Mouse (Mus musculus) splenic B cell, adult 2 months (primary cell): ENCODE results near the gene Mgme1.

Source experiments
- DNase-seq: peaks from one replicate; pipeline ENCODE4 v3.0.0-alpha.2; 2011; ENCODE audit warnings: low read depth, low spot score
- H3K27me3 ChIP-seq: 2 replicates; pipeline ENCODE4 v1.6.1; 2012; ENCODE audit warnings: mild to moderate bottlenecking, low read length, moderate library complexity, mixed read lengths; ENCODE audit not compliant: control insufficient read depth, poor library complexity, insufficient read depth, severe bottlenecking
- H3K36me3 ChIP-seq: 2 replicates; pipeline ENCODE4 v1.6.1; 2012; ENCODE audit warnings: mild to moderate bottlenecking, low read length, moderate library complexity, mixed read lengths; ENCODE audit not compliant: control insufficient read depth, poor library complexity, insufficient read depth, severe bottlenecking

The Mgme1 gene

DNA sequence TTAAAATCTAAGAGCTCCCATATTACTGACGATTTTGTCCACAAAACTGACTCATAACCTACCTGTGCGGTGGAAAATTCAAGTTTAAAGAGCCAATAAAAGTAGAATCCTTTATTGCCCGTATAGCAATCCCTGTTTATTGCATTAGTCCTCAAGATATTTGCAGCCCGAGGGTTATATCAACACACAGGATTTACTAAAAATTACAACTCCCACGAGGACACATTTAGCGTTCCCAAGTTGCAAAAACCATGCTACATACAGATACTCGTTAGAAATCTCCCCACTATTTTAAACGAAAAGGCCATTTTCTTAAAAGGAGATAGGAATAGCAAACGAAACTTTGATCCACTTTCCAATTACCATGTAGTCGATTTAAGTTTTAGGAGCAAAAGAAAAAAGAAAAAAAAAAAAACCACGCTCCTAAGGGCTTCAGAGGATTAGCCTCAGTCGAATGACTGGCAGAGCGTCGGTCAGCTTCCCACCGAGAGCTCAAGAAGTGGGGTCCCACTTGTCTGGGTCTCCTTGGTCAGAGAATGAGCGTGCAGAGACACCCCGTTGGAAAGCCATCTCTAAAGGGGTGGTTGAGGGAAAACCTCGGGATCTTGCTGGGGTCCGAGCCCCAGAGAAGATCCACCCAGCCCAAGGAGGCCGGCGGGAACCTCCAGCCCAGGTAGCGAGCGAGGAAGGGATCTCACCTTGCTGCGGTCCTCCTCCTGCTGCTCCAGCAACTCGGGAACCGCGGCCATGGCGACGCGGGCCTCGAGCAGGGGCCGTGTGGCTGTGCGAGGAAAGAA is 586 bp upstream of the Mgme1 start:
- no peak for DNase-seq
- Histone ChIP-seq H3K27me3 (no peaks in the 10 kb centered on the region), H3K36me3 (0 out of 2 replicates have a peak, but pooled peaks cover 6% of the 10 kb centered on the region)

- no peak for DNase-seq
- H3K27me3 ChIP-seq = no peaks in the 10 kb centered on the region
- H3K36me3 ChIP-seq = 0 out of 2 replicates have a peak, but pooled peaks cover 2% of the 10 kb centered on the region
These were observed 1.6 kb downstream of the Mgme1 start for GRCm38 (mm10) chr2:144272088-144272487.

GRCm38 (mm10) chr2:144274741-144275140 is 4.3 kb downstream of the Mgme1 start:
- 0 out of 2 replicates have a peak, but pooled peaks cover 2% of the 10 kb centered on the region for H3K36me3 ChIP-seq
- no peaks in the 10 kb centered on the region for H3K27me3 ChIP-seq
- DNase-seq = no peak

- peaks cover 3% of the 10 kb centered on the region; the same call in 1 of the 2 replicates for H3K36me3 ChIP-seq
- no peaks in the 10 kb centered on the region for H3K27me3 ChIP-seq
- DNase-seq = no peak
These were observed 6.4 kb downstream of the Mgme1 start for GRCm38 (mm10) chr2:144276885-144277284.

GRCm38 (mm10) chr2:144279742-144280141 is 9.3 kb downstream of the Mgme1 start:
- no peaks in the 10 kb centered on the region for H3K27me3 ChIP-seq
- DNase-seq = no peak
- peaks cover 3% of the 10 kb centered on the region; the same call in 1 of the 2 replicates for H3K36me3 ChIP-seq

- H3K27me3 ChIP-seq = no peaks in the 10 kb centered on the region
- no peak for DNase-seq
- peaks cover 3% of the 10 kb centered on the region; the same call in 1 of the 2 replicates for H3K36me3 ChIP-seq
These were observed 10.1 kb downstream of the Mgme1 start for GRCm38 (mm10) chr2:144280568-144280967.

GRCm38 (mm10) chr2:144281417-144281816 is 11.0 kb downstream of the Mgme1 start:
- H3K27me3 ChIP-seq = no peaks in the 10 kb centered on the region
- DNase-seq = no peak
- peaks cover 3% of the 10 kb centered on the region; the same call in 1 of the 2 replicates for H3K36me3 ChIP-seq

GRCm38 (mm10) chr2:144290321-144290720 is 19.9 kb downstream of the Mgme1 start:
- no peaks in the 10 kb centered on the region for H3K36me3 ChIP-seq
- H3K27me3 ChIP-seq = no peaks in the 10 kb centered on the region
- DNase-seq = no peak

- H3K27me3 ChIP-seq = no peaks in the 10 kb centered on the region
- no peaks in the 10 kb centered on the region for H3K36me3 ChIP-seq
- no peak for DNase-seq
These were observed 21.3 kb downstream of the Mgme1 start for GRCm38 (mm10) chr2:144291600-144292305.

DNA sequence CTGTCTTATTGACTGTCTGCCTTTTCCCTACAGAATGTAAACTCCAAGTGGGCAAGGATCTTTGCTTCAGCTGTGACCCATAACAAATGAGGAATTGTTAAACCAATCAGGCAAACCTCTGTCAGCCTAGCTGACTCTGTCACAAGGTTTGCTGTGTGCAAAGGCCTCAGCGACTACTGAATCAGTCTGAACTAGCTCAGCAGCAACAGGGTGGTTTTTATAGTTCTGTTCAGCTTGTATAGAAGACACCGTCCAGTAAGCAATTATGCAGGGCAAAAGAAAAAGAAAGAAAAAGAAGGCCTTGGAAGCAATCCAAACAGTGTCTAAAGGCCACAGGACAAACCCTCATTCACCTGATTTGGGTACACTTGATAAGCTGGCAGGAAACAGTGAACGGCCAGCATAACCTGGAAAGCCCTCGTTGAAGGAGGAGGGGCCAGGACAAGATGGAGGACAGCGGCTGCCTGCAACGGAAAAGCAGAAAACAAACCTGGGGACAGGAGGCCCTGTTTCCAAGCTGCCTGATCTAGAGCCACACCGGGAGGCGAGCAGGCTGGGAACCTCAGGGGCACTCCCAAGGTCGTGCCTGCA is 24.8 kb downstream of the Mgme1 start:
- no peaks in the 10 kb centered on the region for H3K27me3 ChIP-seq

DNA sequence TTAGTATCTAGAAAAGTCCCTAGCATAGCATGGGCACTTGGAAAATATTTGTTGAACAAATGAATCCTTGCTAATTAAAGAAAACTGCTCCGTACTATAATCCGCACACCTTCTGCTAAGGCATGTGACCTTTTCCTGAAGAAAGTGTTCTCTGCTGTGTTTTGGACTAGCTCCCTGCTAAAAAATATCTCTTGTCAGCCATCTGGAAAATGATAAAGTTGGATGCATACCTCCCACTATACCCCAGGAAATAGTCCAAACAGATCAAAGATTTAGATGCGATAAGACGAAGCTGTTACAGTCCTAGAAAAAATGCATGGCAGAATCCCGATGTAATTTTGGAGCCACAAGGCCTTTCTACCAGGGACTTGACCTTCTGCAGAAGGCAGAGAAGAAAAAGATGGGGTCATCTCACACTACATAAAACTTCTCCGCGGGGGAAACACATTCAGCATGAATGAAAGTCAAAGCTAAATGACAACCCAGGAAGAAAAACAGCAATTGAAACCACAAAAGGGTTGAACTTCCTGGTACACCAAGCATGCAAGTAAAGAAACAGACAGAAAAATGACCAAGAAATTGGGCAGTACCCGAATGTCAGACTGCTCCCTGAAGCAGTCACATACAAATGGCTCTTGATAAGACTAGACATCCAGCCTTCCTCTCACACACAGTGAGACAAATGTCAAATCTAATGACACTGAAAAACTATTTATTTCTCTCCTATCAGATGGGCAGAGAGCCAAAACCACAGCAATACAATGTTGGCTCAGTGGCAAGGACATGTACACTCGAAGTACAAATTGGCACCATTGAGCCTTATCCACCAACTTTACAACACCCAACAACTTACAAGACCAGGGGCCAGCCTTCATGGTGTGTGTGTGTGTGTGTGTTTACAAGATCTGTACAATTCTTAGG is 29.5 kb downstream of the Mgme1 start:
- DNase-seq = peak; percentile 12
- no peaks in the 10 kb centered on the region for H3K27me3 ChIP-seq
- H3K36me3 ChIP-seq = no peaks in the 10 kb centered on the region

More for the DNA sequence above, 24.8 kb downstream of the Mgme1 start:
- H3K36me3 ChIP-seq = no peaks in the 10 kb centered on the region
- DNase-seq = no peak

DNA sequence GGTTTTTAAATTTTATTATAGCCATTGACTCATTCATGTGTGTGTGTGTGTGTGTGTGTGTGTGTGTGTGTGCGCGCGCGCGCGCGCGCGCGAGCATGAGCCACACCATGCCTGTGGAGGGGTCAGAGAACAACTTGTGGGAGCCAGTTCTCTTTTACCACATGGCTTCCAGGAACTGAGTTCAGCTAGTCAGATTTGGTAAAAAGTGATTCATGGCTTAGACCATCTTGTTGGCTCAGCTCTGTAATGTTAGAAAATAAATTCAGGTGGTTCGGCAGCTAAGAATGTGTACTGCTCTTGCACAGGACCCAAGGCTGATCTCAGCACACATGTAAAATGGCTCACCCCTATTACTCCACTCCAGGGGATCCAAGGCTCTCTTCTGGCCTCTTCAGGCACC is 30.6 kb downstream of the Mgme1 start:
- no peak for DNase-seq
- Histone ChIP-seq H3K36me3 (no peaks in the 10 kb centered on the region), H3K27me3 (no peaks in the 10 kb centered on the region)

DNA sequence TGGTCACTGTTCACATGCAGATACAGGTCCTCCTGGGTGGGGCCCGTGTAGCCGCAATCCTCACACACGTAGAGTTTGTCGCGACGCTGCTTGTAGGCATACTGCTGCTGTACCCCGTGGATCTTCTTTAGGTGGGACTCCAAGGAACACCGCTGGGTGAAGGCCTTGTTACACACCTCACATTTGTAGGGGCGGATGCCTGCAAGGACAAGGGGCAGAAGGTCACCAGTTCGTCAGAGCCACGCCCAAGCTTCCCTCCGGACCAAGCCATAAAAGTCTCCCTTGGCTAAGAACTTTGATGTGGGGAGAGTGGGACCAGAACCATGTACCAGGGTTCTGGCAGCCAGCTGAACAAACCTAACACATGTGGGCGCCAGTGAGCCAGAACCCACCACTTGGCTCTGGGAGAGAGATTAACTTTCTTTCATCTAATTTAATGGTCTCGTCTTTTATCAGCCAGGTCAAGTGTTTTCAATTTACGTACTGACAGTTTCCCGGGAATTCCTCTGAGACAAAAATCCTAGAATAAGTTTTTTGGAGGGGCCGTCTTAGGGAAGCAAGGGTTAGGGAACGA is 35.3 kb downstream of the Mgme1 start:
- Histone ChIP-seq H3K36me3 (no peaks in the 10 kb centered on the region), H3K27me3 (no peaks in the 10 kb centered on the region)
- no peak for DNase-seq

DNA sequence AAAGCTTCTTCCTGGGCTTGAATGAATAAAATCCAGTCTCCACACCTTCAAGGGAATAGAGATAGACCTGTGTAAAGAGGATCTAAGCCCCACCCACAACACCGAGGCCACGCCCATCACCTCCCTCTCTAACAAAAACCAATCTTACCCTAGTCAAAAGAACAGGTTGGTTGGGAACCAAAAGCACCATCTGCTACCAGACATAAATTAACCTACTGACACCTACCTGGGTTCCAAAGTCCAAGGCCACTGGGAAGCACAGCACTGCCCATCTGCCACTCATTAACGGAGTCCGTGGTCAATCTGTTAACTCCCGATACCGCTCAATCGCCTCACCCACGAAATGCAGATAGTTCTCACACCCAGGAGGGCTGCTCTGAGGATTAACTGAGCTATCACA is 38.1 kb downstream of the Mgme1 start:
- H3K36me3 ChIP-seq = no peaks in the 10 kb centered on the region
- no peaks in the 10 kb centered on the region for H3K27me3 ChIP-seq
- no peak for DNase-seq
